In the genomic region with DNA sequence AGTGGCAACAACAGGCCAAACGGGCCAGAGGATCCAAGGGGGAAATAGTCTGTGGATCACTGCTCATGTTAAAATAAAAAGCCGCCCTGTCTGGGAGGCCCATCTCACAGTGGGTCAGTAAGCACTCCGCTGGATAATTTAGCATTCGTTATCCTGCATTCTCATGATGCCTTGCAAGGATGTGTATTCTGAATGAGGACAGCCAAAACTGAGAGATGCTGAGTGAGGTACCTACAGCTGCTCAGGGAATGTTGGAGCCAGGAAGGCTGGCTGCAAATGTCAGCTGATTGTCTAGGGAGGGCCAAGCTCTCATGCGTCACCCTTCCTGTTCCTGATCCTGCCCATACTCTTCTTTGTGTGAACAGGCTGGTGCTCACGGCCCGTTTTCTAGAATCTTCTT, we compare ENCODE assay signal across 14 mouse cellular contexts.
"Had no signal": no experiment of that assay in that cellular context is flagged by ENCODE, and none has a peak within 500 bp of the region (broad histone marks: within the 10 kb centered on the region; RNA-seq: fewer than 3 reads in every experiment).

No protein-coding gene starts in this region.

- H3K36me3 ChIP-seq: limb, embryonic 10.5 days; midbrain, embryonic 10.5 days; neural tube, embryonic 13.5 days had no signal

- H3K9me3 ChIP-seq: limb, embryonic 10.5 days; midbrain, embryonic 10.5 days; neural tube, embryonic 13.5 days had no signal

- H3K27me3 ChIP-seq: neural tube, embryonic 13.5 days had no signal

- H3K27ac ChIP-seq: limb, embryonic 10.5 days; midbrain, embryonic 10.5 days; neural tube, embryonic 13.5 days had no signal

- H3K4me2 ChIP-seq: liver, embryonic 11.5 days; lung, embryonic 14.5 days; neural tube, embryonic 13.5 days had no signal

- DNase-seq: kidney, adult 9 months; kidney, postnatal 10 days; lung, embryonic 14.5 days; lung, postnatal 10 days; lung, postnatal 4 days; midbrain, embryonic 14.5 days; right cerebral cortex, postnatal 4 days; spleen, adult 18-20 months; thymus, adult 18-20 months; thymus, postnatal 25 days had no signal

- H3K4me1 ChIP-seq: midbrain, embryonic 10.5 days; neural tube, embryonic 13.5 days had no signal

- H3K9ac ChIP-seq: lung, embryonic 14.5 days; neural tube, embryonic 13.5 days had no signal

- H3K4me3 ChIP-seq: limb, embryonic 10.5 days; midbrain, embryonic 10.5 days; neural tube, embryonic 13.5 days had no signal
